Mouse (Mus musculus) spleen, adult 12 weeks (tissue): ENCODE results near the gene Fbxo34.
"Not testable (repeated sequence)": the region's sequence is repeated elsewhere in the genome, so short reads cannot be mapped to it uniquely, and the experiment has no call there.

Experiments used
- DNase-seq: peaks from one replicate; pipeline ENCODE4 v3.0.0; 2022; ENCODE audit warnings: low spot score

The Fbxo34 gene

DNA sequence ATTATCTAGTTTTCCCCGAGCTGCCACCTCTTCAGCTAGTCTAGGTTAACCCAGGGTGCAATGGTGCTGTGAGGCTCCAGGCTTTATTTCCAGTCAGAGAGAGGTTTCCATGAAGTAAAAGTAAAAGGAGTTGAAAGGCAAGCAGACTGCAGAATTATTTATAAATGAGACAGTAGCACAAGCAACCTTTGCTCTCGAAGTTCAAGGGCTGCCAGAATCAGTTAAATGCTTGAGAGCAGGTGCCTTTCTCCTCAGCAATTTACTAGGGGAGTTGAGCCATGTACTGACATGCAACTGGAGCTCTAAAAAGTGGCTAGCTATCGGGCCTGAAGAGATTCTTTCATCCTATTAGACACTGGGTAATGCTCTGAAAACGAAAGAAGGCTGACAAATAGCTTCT is 112.9 kb downstream of the Fbxo34 start:
- DNase-seq, result no peak

GRCm38 (mm10) chr14:47567962-47568652 is 117.9 kb downstream of the Fbxo34 start:
- DNase-seq, result peak; percentile 92

DNA sequence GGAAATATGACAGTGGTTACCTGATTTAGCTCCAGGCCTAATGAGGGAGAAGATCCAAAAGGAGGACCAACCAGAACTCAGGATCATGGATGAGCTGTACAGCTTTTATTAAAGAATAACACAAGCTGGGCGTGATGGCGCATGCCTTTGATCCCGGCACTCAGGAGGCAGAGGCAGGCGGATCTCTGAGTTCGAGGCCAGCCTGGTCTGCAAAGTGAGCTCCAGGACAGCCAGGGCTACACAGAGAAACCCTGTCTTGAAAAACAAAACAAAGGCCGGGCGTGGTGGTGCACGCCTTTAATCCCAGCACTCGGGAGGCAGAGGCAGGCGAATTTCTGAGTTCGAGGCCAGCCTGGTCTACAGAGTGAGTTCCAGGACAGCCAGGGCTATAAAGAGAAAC is 120.3 kb downstream of the Fbxo34 start, which contains the start of gene Atg14:
Gene Atg14, minus strand, starts transcription at position 101 of the 400 bp plus-strand sequence.
- DNase-seq, result not testable (repeated sequence)

GRCm38 (mm10) chr14:47572707-47573106 is 122.5 kb downstream of the Fbxo34 start:
- no peak for DNase-seq

- no peak for DNase-seq
Measured at GRCm38 (mm10) chr14:47574721-47575120, 124.5 kb downstream of the Fbxo34 start.

DNA sequence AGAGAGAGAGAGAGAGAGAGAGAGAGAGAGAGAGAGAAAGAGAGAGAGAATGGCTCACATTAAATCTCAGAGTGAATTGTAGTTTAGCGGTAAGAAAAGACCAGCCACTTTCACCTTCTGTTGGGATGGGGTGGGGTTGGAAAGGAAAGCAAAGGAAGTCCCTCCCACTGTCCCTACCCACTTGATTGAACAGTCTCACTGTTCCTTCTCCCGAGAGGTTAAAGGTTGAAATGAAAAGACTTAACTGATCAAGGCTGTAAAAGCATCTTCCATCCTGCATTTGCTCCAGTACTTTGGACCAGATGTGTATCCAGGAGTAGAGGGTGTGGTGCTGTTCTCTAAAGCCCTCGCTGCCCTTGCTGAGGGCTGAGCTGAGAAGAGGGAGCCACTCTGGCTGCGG is 126.5 kb downstream of the Fbxo34 start:
- DNase-seq, result no peak

DNA sequence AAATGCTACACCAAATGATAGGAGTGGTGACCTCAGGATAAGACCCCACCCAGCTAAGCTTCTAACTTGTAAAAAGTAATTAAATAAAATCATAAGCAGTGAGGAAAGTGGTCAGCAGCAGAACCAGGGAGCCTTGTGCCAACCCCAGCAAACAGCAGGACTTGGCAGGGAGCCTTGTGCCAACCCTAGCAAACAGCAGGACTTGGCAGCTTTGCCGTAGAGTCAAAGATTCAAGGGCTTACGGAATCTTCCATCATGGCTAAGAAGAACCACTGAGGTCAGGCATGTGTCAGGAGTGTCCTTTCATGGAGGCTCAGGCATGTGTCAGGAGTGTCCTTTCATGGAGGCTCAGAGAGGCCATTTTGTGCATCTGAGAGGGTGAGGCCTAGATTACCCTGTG is 127.9 kb downstream of the Fbxo34 start:
- DNase-seq, result no peak

GRCm38 (mm10) chr14:47581280-47581679 is 131.1 kb downstream of the Fbxo34 start:
- DNase-seq, result no peak
